Mouse (Mus musculus) liver, embryonic 15.5 days (tissue): ENCODE results near the gene Sult6b2. TPM values are rescaled to one million over a fixed set of nuclear protein-coding genes. Genes with fewer than 3 reads are reported as not detected.

Source experiments
- ATAC-seq: fragments of 200-750 bp; cut with Nextera tagmentation; 2 replicates; pipeline ENCODE4 v1.8.0; 2017; ENCODE audit warnings: moderate number of reproducible peaks, mild to moderate bottlenecking, moderate library complexity; ENCODE audit not compliant: insufficient read depth
- H3K27ac ChIP-seq: fragments of 300-500 bp; sonication (generic); replicated peaks from 2 replicates; pipeline ENCODE4 v1.5.1; 2015; ENCODE audit warnings: mild to moderate bottlenecking, inconsistent platforms
- H3K27me3 ChIP-seq: fragments of 300-500 bp; sonication (generic); 2 replicates; pipeline ENCODE4 v1.6.1; 2015; ENCODE audit warnings: mild to moderate bottlenecking, inconsistent platforms
- H3K36me3 ChIP-seq: fragments of 300-500 bp; sonication (generic); replicated peaks from 2 replicates; pipeline ENCODE4 v1.6.1; 2015; ENCODE audit warnings: moderate library complexity, mild to moderate bottlenecking, inconsistent platforms
- H3K4me1 ChIP-seq: fragments of 300-500 bp; sonication (generic); replicated peaks from 2 replicates; pipeline ENCODE4 v1.6.1; 2015; ENCODE audit warnings: inconsistent platforms
- H3K4me2 ChIP-seq: fragments of 300-500 bp; sonication (generic); 2 replicates; pipeline ENCODE4 v1.6.1; 2015; ENCODE audit warnings: moderate library complexity, mild to moderate bottlenecking, inconsistent platforms
- H3K4me3 ChIP-seq: fragments of 300-500 bp; sonication (generic); replicated peaks from 2 replicates; pipeline ENCODE4 v1.5.1; 2015; ENCODE audit warnings: mild to moderate bottlenecking, inconsistent platforms
- H3K9ac ChIP-seq: fragments of 300-500 bp; sonication (generic); 2 replicates; pipeline ENCODE4 v1.6.1; 2015; ENCODE audit warnings: moderate library complexity, mild to moderate bottlenecking, inconsistent platforms
- H3K9me3 ChIP-seq: fragments of 300-500 bp; sonication (generic); replicated peaks from 2 replicates; pipeline ENCODE4 v1.6.1; 2016; ENCODE audit warnings: inconsistent platforms
- WGBS: fragments of 180-500 bp; shearing (Covaris S2); methylation state at CpG from one replicate; pipeline ENCODE4 v1.1.7; 2015; ENCODE audit warnings: mixed read lengths; ENCODE audit not compliant: insufficient replicate concordance; 5-methylcytosine and 5-hydroxymethylcytosine counted together
- polyA plus RNA-seq: library from polyadenylated mRNA; unstranded; fragments of >200 nt; fragmentation: Nextera tagmentation; extraction: Ambion mirVana; gene quantifications from 2 replicates; pipeline ENCODE4 v1.2.1, GENCODE M21; 2015

Sult6b2 gene
- polyA plus RNA-seq, 1 experiment from 2014 or later, result 0.03 TPM

- no peak for ATAC-seq
- H3K9me3 ChIP-seq, result no peaks in the 10 kb centered on the region
- H3K36me3 ChIP-seq, result peaks cover 58% of the 10 kb centered on the region
- H3K4me2 ChIP-seq, result no peak overlapping the region
- H3K27ac ChIP-seq, result peak overlapping the region; percentile 34; the same call in 1 of the 2 replicates
- H3K9ac ChIP-seq, result no peak overlapping the region
- H3K27me3 ChIP-seq, result no peaks in the 10 kb centered on the region
- WGBS, result 10% methylated on average over 4 of the region's 4 CpGs
- H3K4me1 ChIP-seq, result peaks cover 12% of the 10 kb centered on the region
- H3K4me3 ChIP-seq, result no peak overlapping the region
Observed at GRCm38 (mm10) chr6:142776935-142777334, 27.4 kb downstream of the Sult6b2 start.

GRCm38 (mm10) chr6:142773566-142773965 lies 30.7 kb downstream of the Sult6b2 start:
- Histone ChIP-seq H3K27me3 (no peaks in the 10 kb centered on the region), H3K4me1 (peaks cover 14% of the 10 kb centered on the region; the same call in 1 of the 2 replicates), H3K9me3 (no peaks in the 10 kb centered on the region), H3K4me2 (no peak overlapping the region), H3K4me3 (no peak overlapping the region), H3K9ac (no peak overlapping the region), H3K27ac (no peak overlapping the region), H3K36me3 (peaks cover 91% of the 10 kb centered on the region)
- no peak for ATAC-seq
- 92% methylated on average over 5 of the region's 5 CpGs for WGBS

GRCm38 (mm10) chr6:142771643-142772042 lies 32.7 kb downstream of the Sult6b2 start:
- no peak for ATAC-seq
- Histone ChIP-seq H3K4me1 (peaks cover 11% of the 10 kb centered on the region; the same call in 1 of the 2 replicates), H3K36me3 (peaks cover 99% of the 10 kb centered on the region)

GRCm38 (mm10) chr6:142769896-142770295 lies 34.4 kb downstream of the Sult6b2 start:
- Histone ChIP-seq H3K27ac (no peak overlapping the region), H3K4me2 (no peak overlapping the region), H3K9me3 (no peaks in the 10 kb centered on the region), H3K36me3 (peaks cover 99% of the 10 kb centered on the region), H3K9ac (no peak overlapping the region), H3K4me3 (no peak overlapping the region), H3K4me1 (0 out of 2 replicates have a peak, but pooled peaks cover 5% of the 10 kb centered on the region), H3K27me3 (no peaks in the 10 kb centered on the region)
- no peak for ATAC-seq
- WGBS, result 89% methylated on average over 3 of the region's 3 CpGs

More at GRCm38 (mm10) chr6:142771643-142772042, 32.7 kb downstream of the Sult6b2 start:
- WGBS, result 40% methylated on average over 4 of the region's 4 CpGs
- no peak overlapping the region for H3K9ac ChIP-seq
- no peak overlapping the region for H3K4me2 ChIP-seq
- H3K9me3 ChIP-seq, result no peaks in the 10 kb centered on the region
- H3K4me3 ChIP-seq, result no peak overlapping the region
- no peak overlapping the region for H3K27ac ChIP-seq
- no peaks in the 10 kb centered on the region for H3K27me3 ChIP-seq

DNA sequence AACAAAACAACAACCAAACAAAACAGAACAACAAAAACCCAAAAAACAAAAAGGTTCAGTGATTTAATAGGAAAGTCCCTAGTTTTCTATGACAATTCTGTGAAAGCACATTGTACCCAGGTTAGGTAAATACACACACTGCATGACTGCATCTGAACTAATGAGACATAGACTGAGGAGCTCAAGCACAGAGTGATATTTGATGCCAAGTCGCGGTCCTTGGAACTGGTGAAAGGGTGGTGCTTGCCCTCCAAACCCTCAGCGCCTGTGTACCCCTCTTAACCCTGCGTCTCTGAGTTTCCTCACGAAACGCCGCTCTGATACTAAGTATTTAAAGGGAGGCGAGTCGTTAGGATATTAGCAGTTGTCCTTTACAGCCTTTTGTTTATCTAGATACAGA lies 37.0 kb downstream of the Sult6b2 start:
- Histone ChIP-seq H3K9me3 (no peaks in the 10 kb centered on the region), H3K4me1 (0 out of 2 replicates have a peak, but pooled peaks cover 5% of the 10 kb centered on the region), H3K4me2 (no peak overlapping the region), H3K27ac (no peak overlapping the region), H3K36me3 (peaks cover 97% of the 10 kb centered on the region), H3K27me3 (no peaks in the 10 kb centered on the region), H3K9ac (no peak overlapping the region), H3K4me3 (no peak overlapping the region)
- WGBS, result 93% methylated on average over 9 of the region's 9 CpGs
- ATAC-seq, result no peak

- Histone ChIP-seq H3K9ac (no peak overlapping the region), H3K27me3 (no peaks in the 10 kb centered on the region), H3K9me3 (no peaks in the 10 kb centered on the region), H3K4me1 (peaks cover 11% of the 10 kb centered on the region), H3K36me3 (peaks cover 98% of the 10 kb centered on the region), H3K4me3 (no peak overlapping the region), H3K27ac (no peak overlapping the region), H3K4me2 (no peak overlapping the region)
- no peak for ATAC-seq
- WGBS, result 90% methylated on average over 2 of the region's 2 CpGs
Observed at GRCm38 (mm10) chr6:142764933-142765332, 39.4 kb downstream of the Sult6b2 start.

DNA sequence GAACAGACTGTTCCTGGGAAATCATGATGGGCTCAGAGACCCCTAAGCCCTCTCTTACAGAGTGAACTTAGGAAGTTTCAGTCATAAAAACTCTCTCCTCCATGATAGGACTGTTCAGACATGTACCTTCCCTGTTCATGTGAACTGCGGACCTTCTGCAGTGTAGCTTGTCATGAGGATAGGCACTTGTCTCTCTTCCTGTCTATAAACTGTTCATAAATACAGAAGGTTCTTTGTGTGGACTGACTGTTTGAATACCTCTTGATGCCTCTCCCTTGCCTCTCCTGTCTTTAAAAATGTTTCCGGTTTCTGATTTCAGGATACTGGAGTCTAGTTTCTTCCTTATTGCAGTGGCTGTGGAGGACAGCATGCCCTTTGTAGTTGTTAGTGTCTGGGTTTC lies 44.7 kb downstream of the Sult6b2 start:
- no peak for ATAC-seq
- Histone ChIP-seq H3K4me3 (peak overlapping the region; percentile 98; the same call in 1 of the 2 replicates), H3K27ac (no peak overlapping the region), H3K27me3 (no peaks in the 10 kb centered on the region), H3K9ac (no peak overlapping the region), H3K4me2 (peak overlapping the region; percentile 71), H3K36me3 (peaks cover 64% of the 10 kb centered on the region), H3K9me3 (no peaks in the 10 kb centered on the region), H3K4me1 (peaks cover 36% of the 10 kb centered on the region)
- 90% methylated on average over 2 of the region's 2 CpGs for WGBS

DNA sequence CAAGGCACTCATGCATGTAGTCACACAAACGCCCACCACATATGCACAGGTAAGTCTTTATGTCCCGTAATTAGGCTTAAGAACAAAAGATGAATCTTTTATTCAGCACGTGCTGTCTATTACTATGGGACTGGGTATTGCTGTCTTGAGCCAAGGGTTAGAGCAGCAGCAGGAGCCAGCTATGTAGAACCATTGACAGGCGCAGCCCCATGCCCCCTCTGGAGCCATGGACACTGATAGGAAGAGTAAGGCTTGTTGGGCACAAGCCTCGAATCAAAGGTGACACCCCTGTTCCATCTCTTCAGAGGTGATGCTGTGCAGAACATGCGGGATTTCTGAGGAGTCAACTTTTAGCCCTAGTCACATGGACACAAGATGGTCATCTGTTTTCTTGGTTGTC lies 45.7 kb downstream of the Sult6b2 start:
- Histone ChIP-seq H3K36me3 (peaks cover 54% of the 10 kb centered on the region), H3K9me3 (no peaks in the 10 kb centered on the region), H3K4me2 (peak overlapping the region; percentile 71), H3K4me1 (peaks cover 36% of the 10 kb centered on the region), H3K9ac (peak overlapping the region; percentile 99), H3K27me3 (no peaks in the 10 kb centered on the region), H3K4me3 (peak overlapping the region; percentile 98), H3K27ac (peak overlapping the region; percentile 99)
- ATAC-seq, result no peak
- 76% methylated on average over 6 of the region's 6 CpGs for WGBS

DNA sequence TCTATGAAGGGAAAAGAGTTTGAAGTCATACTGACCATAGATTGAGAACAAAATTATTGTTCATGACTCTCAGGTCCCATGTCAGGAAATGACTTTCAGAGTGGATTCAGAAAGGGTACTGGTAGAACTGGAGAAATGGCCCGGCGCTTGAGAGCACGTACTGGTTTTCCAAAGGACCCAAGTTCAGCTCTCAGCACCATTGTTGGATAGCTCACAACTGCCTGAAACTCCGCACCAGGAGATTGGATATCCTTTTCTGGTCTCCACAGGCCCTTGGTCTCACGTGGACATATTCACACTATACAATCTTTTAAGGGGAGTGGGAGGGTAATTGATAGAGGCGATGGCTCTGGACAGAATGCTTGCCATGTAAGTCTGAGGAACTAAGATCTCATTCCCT lies 46.3 kb downstream of the Sult6b2 start:
- H3K4me2 ChIP-seq, result peak overlapping the region; percentile 71
- no peaks in the 10 kb centered on the region for H3K9me3 ChIP-seq
- no peak for ATAC-seq
- H3K4me1 ChIP-seq, result peaks cover 42% of the 10 kb centered on the region
- peak overlapping the region; percentile 98 for H3K4me3 ChIP-seq
- no peaks in the 10 kb centered on the region for H3K27me3 ChIP-seq
- WGBS, result 57% methylated on average over 6 of the region's 6 CpGs
- peak overlapping the region; percentile 99 for H3K9ac ChIP-seq
- H3K36me3 ChIP-seq, result peaks cover 49% of the 10 kb centered on the region
- peak overlapping the region; percentile 99 for H3K27ac ChIP-seq

- Histone ChIP-seq H3K27ac (peak overlapping the region; percentile 99), H3K4me3 (peak overlapping the region; percentile 98), H3K4me1 (peaks cover 46% of the 10 kb centered on the region), H3K9ac (peak overlapping the region; percentile 99), H3K27me3 (no peaks in the 10 kb centered on the region), H3K9me3 (no peaks in the 10 kb centered on the region), H3K36me3 (peaks cover 44% of the 10 kb centered on the region), H3K4me2 (peak overlapping the region; percentile 71)
- 4% methylated on average over 10 of the region's 10 CpGs for WGBS
- ATAC-seq, result peak; percentile 79
Observed at GRCm38 (mm10) chr6:142757334-142757965, 46.9 kb downstream of the Sult6b2 start.

- Histone ChIP-seq H3K36me3 (peaks cover 37% of the 10 kb centered on the region), H3K4me2 (peak within 1 kb of the TSS; percentile 71), H3K9ac (peak within 1 kb of the TSS; percentile 99), H3K27ac (peak within 1 kb of the TSS; percentile 99), H3K9me3 (no peaks in the 10 kb centered on the region), H3K4me3 (peak within 1 kb of the TSS; percentile 98), H3K27me3 (no peaks in the 10 kb centered on the region), H3K4me1 (peaks cover 53% of the 10 kb centered on the region)
- peak; percentile 84 for ATAC-seq
- under 1% methylated on average over 68 of the region's 68 CpGs for WGBS
Observed at GRCm38 (mm10) chr6:142756507-142757333, 47.6 kb downstream of the Sult6b2 start, which contains the start of gene Cmas. Gene Cmas (plus strand): TSS chr6:142756686.
